Mouse (Mus musculus): ENCODE measurements around the gene Zfyve19. TPM values are rescaled to one million over a fixed set of nuclear protein-coding genes. Genes with fewer than 3 reads are reported as not detected.

The Zfyve19 gene
- polyA plus RNA-seq, 1 experiment from 2014 or later, result 55.0 TPM

- no peak for DNase-seq (ENCODE audit: low spot score)
Observed at GRCm38 (mm10) chr2:119202914-119203453, 5.4 kb upstream of the Zfyve19 start.

GRCm38 (mm10) chr2:119203871-119204460, 4.5 kb upstream of the Zfyve19 start:
- Histone ChIP-seq H3K9me3 (ENCODE audit: control insufficient read depth, low read length) (no peaks in the 10 kb centered on the region), H3K4me2 (ENCODE audit: low read depth, severe bottlenecking) (no peak overlapping the region), H3K27me3 (ENCODE audit: control insufficient read depth, insufficient read depth, low read length) (no peaks in the 10 kb centered on the region), H3K4me3 (ENCODE audit: low read depth, low read length) (no peak overlapping the region), H3K9ac (ENCODE audit: low read length) (no peak overlapping the region), H3K36me3 (ENCODE audit: control insufficient read depth, insufficient read depth, low read length) (no peaks in the 10 kb centered on the region), H3K4me1 (ENCODE audit: control insufficient read depth, insufficient read depth, low read length) (peaks cover 3% of the 10 kb centered on the region; the same call in 1 of the 2 replicates), H3K27ac (replicated peaks; ENCODE audit: low read depth, low read length) (no peak overlapping the region)
- no peak for ATAC-seq (ENCODE audit: insufficient number of reproducible peaks, low FRiP score, low TSS enrichment, low read depth)
- DNase-seq (ENCODE audit: low spot score), result no peak
- WGBS, result 80% methylated on average over 4 of the region's 4 CpGs

More at GRCm38 (mm10) chr2:119202914-119203453, 5.4 kb upstream of the Zfyve19 start:
- Histone ChIP-seq H3K9me3 (ENCODE audit: control insufficient read depth, low read length) (no peaks in the 10 kb centered on the region), H3K4me1 (ENCODE audit: control insufficient read depth, insufficient read depth, low read length) (peaks cover 10% of the 10 kb centered on the region), H3K4me2 (ENCODE audit: low read depth, severe bottlenecking) (no peak overlapping the region), H3K27ac (replicated peaks; ENCODE audit: low read depth, low read length) (no peak overlapping the region), H3K9ac (ENCODE audit: low read length) (no peak overlapping the region), H3K27me3 (ENCODE audit: control insufficient read depth, insufficient read depth, low read length) (no peaks in the 10 kb centered on the region), H3K4me3 (ENCODE audit: low read depth, low read length) (no peak overlapping the region), H3K36me3 (ENCODE audit: control insufficient read depth, insufficient read depth, low read length) (no peaks in the 10 kb centered on the region)
- no peak for ATAC-seq (ENCODE audit: insufficient number of reproducible peaks, low FRiP score, low TSS enrichment, low read depth)
- WGBS, result 84% methylated on average over 5 of the region's 5 CpGs

GRCm38 (mm10) chr2:119207961-119208343, 465 bp upstream of the Zfyve19 start:
- H3K4me1 ChIP-seq (ENCODE audit: control insufficient read depth, insufficient read depth, low read length), result peaks cover 6% of the 10 kb centered on the region; the same call in 1 of the 2 replicates
- peak overlapping the region; percentile 59 for H3K4me2 ChIP-seq (ENCODE audit: low read depth, severe bottlenecking)
- no peak for ATAC-seq (ENCODE audit: insufficient number of reproducible peaks, low FRiP score, low TSS enrichment, low read depth)
- no peak for DNase-seq (ENCODE audit: low spot score)
- H3K9ac ChIP-seq (ENCODE audit: low read length), result peak overlapping the region; percentile 67
- peak overlapping the region; percentile 66 for H3K4me3 ChIP-seq (ENCODE audit: low read depth, low read length)
- H3K36me3 ChIP-seq (ENCODE audit: control insufficient read depth, insufficient read depth, low read length), result peaks cover 6% of the 10 kb centered on the region; the same call in 1 of the 2 replicates
- 24% methylated on average over 6 of the region's 6 CpGs for WGBS
- H3K27ac ChIP-seq (replicated peaks; ENCODE audit: low read depth, low read length), result peak overlapping the region; percentile 74; the same call in 1 of the 2 replicates
- no peaks in the 10 kb centered on the region for H3K9me3 ChIP-seq (ENCODE audit: control insufficient read depth, low read length)
- no peaks in the 10 kb centered on the region for H3K27me3 ChIP-seq (ENCODE audit: control insufficient read depth, insufficient read depth, low read length)

GRCm38 (mm10) chr2:119209176-119209507, 725 bp downstream of the Zfyve19 start:
- H3K4me1 ChIP-seq (ENCODE audit: control insufficient read depth, insufficient read depth, low read length), result peaks cover 6% of the 10 kb centered on the region; the same call in 1 of the 2 replicates
- peak overlapping the region; percentile 67 for H3K9ac ChIP-seq (ENCODE audit: low read length)
- peak overlapping the region; percentile 39 for H3K4me2 ChIP-seq (ENCODE audit: low read depth, severe bottlenecking)
- WGBS, result 1% methylated on average over 13 of the region's 13 CpGs
- H3K9me3 ChIP-seq (ENCODE audit: control insufficient read depth, low read length), result no peaks in the 10 kb centered on the region
- peaks cover 6% of the 10 kb centered on the region; the same call in 1 of the 2 replicates for H3K36me3 ChIP-seq (ENCODE audit: control insufficient read depth, insufficient read depth, low read length)
- no peaks in the 10 kb centered on the region for H3K27me3 ChIP-seq (ENCODE audit: control insufficient read depth, insufficient read depth, low read length)
- no peak for DNase-seq (ENCODE audit: low spot score)
- peak overlapping the region; percentile 66 for H3K4me3 ChIP-seq (ENCODE audit: low read depth, low read length)
- no peak overlapping the region; the same call in 1 of the 2 replicates for H3K27ac ChIP-seq (replicated peaks; ENCODE audit: low read depth, low read length)
- ATAC-seq (ENCODE audit: insufficient number of reproducible peaks, low FRiP score, low TSS enrichment, low read depth), result 0 out of 2 replicates have a peak, but pooled peaks have one; percentile 0

GRCm38 (mm10) chr2:119229775-119230704, 21.6 kb downstream of the Zfyve19 start, which contains the start of gene Ppp1r14d:
Ppp1r14d (minus strand) TSS chr2:119229906.
- ATAC-seq (ENCODE audit: insufficient number of reproducible peaks, low FRiP score, low TSS enrichment, low read depth) (no peak), DNase-seq (ENCODE audit: low spot score) (no peak)
- Histone ChIP-seq H3K9ac (ENCODE audit: low read length) (no peak within 1 kb of the TSS), H3K27ac (replicated peaks; ENCODE audit: low read depth, low read length) (no peak within 1 kb of the TSS), H3K4me1 (ENCODE audit: control insufficient read depth, insufficient read depth, low read length) (no peaks in the 10 kb centered on the region), H3K9me3 (ENCODE audit: control insufficient read depth, low read length) (no peaks in the 10 kb centered on the region), H3K4me2 (ENCODE audit: low read depth, severe bottlenecking) (no peak within 1 kb of the TSS), H3K4me3 (ENCODE audit: low read depth, low read length) (no peak within 1 kb of the TSS), H3K36me3 (ENCODE audit: control insufficient read depth, insufficient read depth, low read length) (no peaks in the 10 kb centered on the region), H3K27me3 (ENCODE audit: control insufficient read depth, insufficient read depth, low read length) (no peaks in the 10 kb centered on the region)
- WGBS, result 69% methylated on average over 6 of the region's 6 CpGs

GRCm38 (mm10) chr2:119236682-119237209, 28.3 kb downstream of the Zfyve19 start:
- WGBS, result 8% methylated on average over 25 of the region's 25 CpGs
- H3K27ac ChIP-seq (replicated peaks; ENCODE audit: low read depth, low read length), result no peak overlapping the region
- DNase-seq (ENCODE audit: low spot score) (peak; percentile 50), ATAC-seq (ENCODE audit: insufficient number of reproducible peaks, low FRiP score, low TSS enrichment, low read depth) (no peak)
- peaks cover 44% of the 10 kb centered on the region for H3K27me3 ChIP-seq (ENCODE audit: control insufficient read depth, insufficient read depth, low read length)
- H3K4me2 ChIP-seq (ENCODE audit: low read depth, severe bottlenecking), result peak overlapping the region; percentile 87
- peaks cover 11% of the 10 kb centered on the region for H3K4me1 ChIP-seq (ENCODE audit: control insufficient read depth, insufficient read depth, low read length)
- no peaks in the 10 kb centered on the region for H3K36me3 ChIP-seq (ENCODE audit: control insufficient read depth, insufficient read depth, low read length)
- H3K9me3 ChIP-seq (ENCODE audit: control insufficient read depth, low read length), result no peaks in the 10 kb centered on the region
- H3K4me3 ChIP-seq (ENCODE audit: low read depth, low read length), result peak overlapping the region; percentile 46
- no peak overlapping the region for H3K9ac ChIP-seq (ENCODE audit: low read length)

- Histone ChIP-seq H3K27me3 (ENCODE audit: control insufficient read depth, insufficient read depth, low read length) (peaks cover 44% of the 10 kb centered on the region), H3K4me2 (ENCODE audit: low read depth, severe bottlenecking) (peak within 1 kb of the TSS; percentile 87), H3K9ac (ENCODE audit: low read length) (peak within 1 kb of the TSS; percentile 32), H3K9me3 (ENCODE audit: control insufficient read depth, low read length) (no peaks in the 10 kb centered on the region), H3K4me3 (ENCODE audit: low read depth, low read length) (peak within 1 kb of the TSS; percentile 46), H3K27ac (replicated peaks; ENCODE audit: low read depth, low read length) (no peak within 1 kb of the TSS), H3K4me1 (ENCODE audit: control insufficient read depth, insufficient read depth, low read length) (peaks cover 11% of the 10 kb centered on the region), H3K36me3 (ENCODE audit: control insufficient read depth, insufficient read depth, low read length) (no peaks in the 10 kb centered on the region)
- DNase-seq (ENCODE audit: low spot score), result peak; percentile 59
- WGBS, result under 1% methylated on average over 72 of the region's 73 CpGs
- ATAC-seq (ENCODE audit: insufficient number of reproducible peaks, low FRiP score, low TSS enrichment, low read depth), result no peak
Observed at GRCm38 (mm10) chr2:119237210-119237870, 28.9 kb downstream of the Zfyve19 start, which contains the start of gene Spint1. Spint1 (plus strand) TSS chr2:119237362.

- Histone ChIP-seq H3K36me3 (ENCODE audit: control insufficient read depth, insufficient read depth, low read length) (no peaks in the 10 kb centered on the region), H3K4me1 (ENCODE audit: control insufficient read depth, insufficient read depth, low read length) (peaks cover 11% of the 10 kb centered on the region), H3K4me2 (ENCODE audit: low read depth, severe bottlenecking) (peak overlapping the region; percentile 87), H3K27ac (replicated peaks; ENCODE audit: low read depth, low read length) (no peak overlapping the region), H3K27me3 (ENCODE audit: control insufficient read depth, insufficient read depth, low read length) (peaks cover 44% of the 10 kb centered on the region), H3K9me3 (ENCODE audit: control insufficient read depth, low read length) (no peaks in the 10 kb centered on the region), H3K4me3 (ENCODE audit: low read depth, low read length) (peak overlapping the region; percentile 46), H3K9ac (ENCODE audit: low read length) (peak overlapping the region; percentile 32)
- DNase-seq (ENCODE audit: low spot score) (peak; percentile 54), ATAC-seq (ENCODE audit: insufficient number of reproducible peaks, low FRiP score, low TSS enrichment, low read depth) (no peak)
- 1% methylated on average over 31 of the region's 31 CpGs for WGBS
Observed at GRCm38 (mm10) chr2:119237871-119238220, 29.4 kb downstream of the Zfyve19 start.

Data from limb, embryonic 11.5 days (tissue).